Mouse (Mus musculus): Measurements from ENCODE around the gene Isoc2a. TPM values are rescaled to one million over a fixed set of nuclear protein-coding genes. Genes with fewer than 3 reads are reported as not detected.

The Isoc2a gene
- polyA plus RNA-seq, 1 experiment from 2014 or later = 1.3 TPM

DNA sequence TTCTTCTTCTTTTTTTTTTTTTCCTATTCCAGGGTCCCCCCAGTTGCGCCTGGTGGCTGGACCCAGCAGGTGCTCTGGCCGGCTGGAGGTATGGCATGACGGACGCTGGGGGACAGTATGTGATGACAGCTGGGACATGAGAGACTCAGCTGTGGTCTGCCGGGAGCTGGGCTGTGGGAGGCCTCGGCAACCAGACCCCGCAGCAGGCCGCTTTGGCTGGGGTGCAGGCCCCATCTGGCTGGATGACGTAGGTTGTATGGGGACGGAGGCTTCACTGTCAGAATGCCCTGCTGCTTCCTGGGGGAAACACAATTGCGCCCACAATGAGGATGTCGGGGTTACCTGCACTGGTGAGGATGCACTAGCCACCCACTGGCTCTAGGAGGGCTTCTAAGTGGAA lies 56.1 kb downstream of the Isoc2a start:
- H3K27ac ChIP-seq (replicated peaks; ENCODE audit: low read depth, low read length) = no peak overlapping the region
- no peaks in the 10 kb centered on the region; the same call in 1 of the 2 replicates for H3K9me3 ChIP-seq (ENCODE audit: control insufficient read depth, low read length)
- no peak for ATAC-seq (ENCODE audit: low read depth)
- WGBS = 70% methylated on average over 12 of the region's 12 CpGs
- H3K4me2 ChIP-seq (ENCODE audit: low read depth, low read length) = no peak overlapping the region
- H3K27me3 ChIP-seq (replicated peaks; ENCODE audit: control insufficient read depth, insufficient read depth, low read length) = no peaks in the 10 kb centered on the region
- H3K36me3 ChIP-seq (ENCODE audit: control insufficient read depth, insufficient read depth, low read length) = no peaks in the 10 kb centered on the region
- H3K4me1 ChIP-seq (ENCODE audit: control insufficient read depth, insufficient read depth, low read length) = no peaks in the 10 kb centered on the region
- H3K4me3 ChIP-seq (ENCODE audit: low read depth, low read length) = no peak overlapping the region
- no peak overlapping the region for H3K9ac ChIP-seq (ENCODE audit: low read depth, low read length)
- DNase-seq (ENCODE audit: low spot score) = no peak

DNA sequence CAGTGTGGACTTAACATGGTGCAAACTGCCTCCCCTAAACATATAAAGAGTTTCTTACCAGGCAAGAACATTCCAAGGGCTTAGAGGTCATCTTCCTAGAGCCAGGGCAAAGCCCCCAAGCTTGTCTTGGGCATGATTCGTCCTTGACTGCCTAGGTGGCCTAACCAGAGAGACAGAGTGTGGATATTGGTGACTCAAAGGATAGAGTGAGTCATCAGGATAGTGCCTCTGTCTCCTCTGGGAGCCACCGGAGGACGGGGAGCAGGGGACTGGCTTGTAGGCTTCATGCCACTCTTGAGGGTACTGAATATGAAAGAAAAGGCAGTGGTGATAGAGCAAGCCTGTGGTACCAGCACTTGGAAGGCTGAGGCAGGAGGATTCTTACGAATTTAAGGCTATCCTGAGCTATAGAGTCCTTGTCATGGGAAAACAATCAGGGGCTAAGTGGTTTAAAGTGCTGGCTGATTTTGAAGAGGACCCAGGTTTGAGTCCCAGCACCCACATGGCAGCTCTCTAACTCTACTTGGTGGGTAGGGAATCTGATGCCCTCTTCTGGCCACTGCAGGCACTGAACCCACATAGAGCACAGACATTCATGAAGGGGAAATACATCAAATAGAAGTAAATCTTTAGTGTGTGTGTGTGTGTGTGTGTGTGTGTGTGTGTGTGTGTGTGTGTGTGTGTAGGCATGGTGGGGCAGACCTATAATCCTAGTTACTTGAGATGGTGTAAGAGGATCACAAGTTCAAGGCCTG lies 57.4 kb downstream of the Isoc2a start:
- DNase-seq (ENCODE audit: low spot score) (no peak), ATAC-seq (ENCODE audit: low read depth) (no peak)
- H3K27me3 ChIP-seq (replicated peaks; ENCODE audit: control insufficient read depth, insufficient read depth, low read length) = no peaks in the 10 kb centered on the region
- no peak overlapping the region for H3K4me3 ChIP-seq (ENCODE audit: low read depth, low read length)
- H3K4me2 ChIP-seq (ENCODE audit: low read depth, low read length) = no peak overlapping the region
- no peaks in the 10 kb centered on the region; the same call in 1 of the 2 replicates for H3K9me3 ChIP-seq (ENCODE audit: control insufficient read depth, low read length)
- H3K4me1 ChIP-seq (ENCODE audit: control insufficient read depth, insufficient read depth, low read length) = no peaks in the 10 kb centered on the region
- no peak overlapping the region for H3K27ac ChIP-seq (replicated peaks; ENCODE audit: low read depth, low read length)
- WGBS = 83% methylated on average over 4 of the region's 4 CpGs
- H3K9ac ChIP-seq (ENCODE audit: low read depth, low read length) = no peak overlapping the region
- H3K36me3 ChIP-seq (ENCODE audit: control insufficient read depth, insufficient read depth, low read length) = no peaks in the 10 kb centered on the region

DNA sequence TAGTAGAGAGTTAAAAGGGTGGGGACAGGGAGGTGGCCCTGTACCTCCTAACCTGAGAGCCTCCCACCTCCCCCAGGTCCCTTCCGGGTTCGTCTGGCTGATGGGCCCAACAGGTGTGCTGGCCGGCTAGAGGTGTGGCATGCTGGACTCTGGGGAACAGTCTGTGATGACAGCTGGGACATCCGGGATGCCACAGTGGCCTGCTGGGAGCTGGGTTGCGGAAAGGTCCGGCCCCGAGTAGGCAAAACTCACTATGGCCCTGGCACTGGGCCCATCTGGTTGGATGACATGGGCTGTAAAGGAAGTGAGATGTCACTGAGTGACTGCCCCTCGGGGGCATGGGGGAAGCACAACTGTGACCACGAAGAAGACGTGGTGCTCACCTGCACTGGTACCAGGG lies 59.9 kb downstream of the Isoc2a start:
- H3K9me3 ChIP-seq (ENCODE audit: control insufficient read depth, low read length) = no peaks in the 10 kb centered on the region; the same call in 1 of the 2 replicates
- no peaks in the 10 kb centered on the region for H3K4me1 ChIP-seq (ENCODE audit: control insufficient read depth, insufficient read depth, low read length)
- H3K27ac ChIP-seq (replicated peaks; ENCODE audit: low read depth, low read length) = no peak overlapping the region
- DNase-seq (ENCODE audit: low spot score) (no peak), ATAC-seq (ENCODE audit: low read depth) (no peak)
- no peaks in the 10 kb centered on the region for H3K36me3 ChIP-seq (ENCODE audit: control insufficient read depth, insufficient read depth, low read length)
- H3K4me2 ChIP-seq (ENCODE audit: low read depth, low read length) = no peak overlapping the region
- H3K4me3 ChIP-seq (ENCODE audit: low read depth, low read length) = no peak overlapping the region
- no peaks in the 10 kb centered on the region for H3K27me3 ChIP-seq (replicated peaks; ENCODE audit: control insufficient read depth, insufficient read depth, low read length)
- WGBS = 73% methylated on average over 10 of the region's 10 CpGs
- no peak overlapping the region for H3K9ac ChIP-seq (ENCODE audit: low read depth, low read length)

DNA sequence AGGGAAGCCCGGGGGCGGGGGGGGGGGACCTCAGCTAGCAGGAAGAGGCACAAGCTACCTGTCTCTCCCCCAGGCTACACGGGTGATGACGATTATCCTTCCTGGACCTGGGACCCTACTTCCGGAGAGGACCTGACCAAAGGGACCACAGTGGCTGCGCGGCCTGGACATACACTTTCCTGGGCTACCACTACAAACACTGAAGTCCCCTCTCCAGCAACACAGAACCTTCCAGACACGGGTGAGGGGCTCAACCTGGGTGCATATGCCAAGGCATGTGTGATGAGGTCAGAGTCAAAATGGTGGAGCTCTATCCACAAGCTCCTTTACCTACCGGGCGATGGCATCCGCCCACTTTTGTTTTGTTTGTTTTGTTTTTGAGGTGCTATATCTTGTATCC lies 60.4 kb downstream of the Isoc2a start:
- Histone ChIP-seq H3K27ac (replicated peaks; ENCODE audit: low read depth, low read length) (no peak overlapping the region), H3K4me1 (ENCODE audit: control insufficient read depth, insufficient read depth, low read length) (no peaks in the 10 kb centered on the region), H3K9me3 (ENCODE audit: control insufficient read depth, low read length) (no peaks in the 10 kb centered on the region; the same call in 1 of the 2 replicates), H3K9ac (ENCODE audit: low read depth, low read length) (no peak overlapping the region), H3K36me3 (ENCODE audit: control insufficient read depth, insufficient read depth, low read length) (no peaks in the 10 kb centered on the region), H3K4me2 (ENCODE audit: low read depth, low read length) (no peak overlapping the region), H3K4me3 (ENCODE audit: low read depth, low read length) (no peak overlapping the region), H3K27me3 (replicated peaks; ENCODE audit: control insufficient read depth, insufficient read depth, low read length) (no peaks in the 10 kb centered on the region)
- DNase-seq (ENCODE audit: low spot score) = no peak
- WGBS = 75% methylated on average over 8 of the region's 11 CpGs
- ATAC-seq (ENCODE audit: low read depth) = no peak

DNA sequence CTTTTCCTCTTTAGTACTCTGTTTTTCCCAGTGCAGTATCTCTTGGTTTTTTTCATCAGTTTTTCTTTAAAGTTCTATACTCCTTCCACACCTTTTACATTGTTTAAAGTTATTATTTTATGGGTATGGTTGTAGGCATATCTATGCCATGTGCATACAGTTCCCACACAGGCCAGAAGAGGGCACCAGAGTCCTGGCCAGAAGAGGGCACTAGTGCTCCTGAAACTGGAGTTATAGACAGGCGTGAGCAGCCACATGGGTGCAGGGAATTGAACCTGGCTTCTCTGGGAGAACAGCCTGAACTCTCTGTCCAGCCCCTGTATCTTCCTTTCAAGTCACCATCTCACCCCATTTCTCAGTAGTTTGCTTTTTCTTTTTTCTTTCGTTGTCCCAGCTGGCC lies 61.5 kb downstream of the Isoc2a start:
- Histone ChIP-seq H3K27ac (replicated peaks; ENCODE audit: low read depth, low read length) (no peak overlapping the region), H3K4me3 (ENCODE audit: low read depth, low read length) (no peak overlapping the region), H3K9ac (ENCODE audit: low read depth, low read length) (no peak overlapping the region), H3K27me3 (replicated peaks; ENCODE audit: control insufficient read depth, insufficient read depth, low read length) (no peaks in the 10 kb centered on the region), H3K4me1 (ENCODE audit: control insufficient read depth, insufficient read depth, low read length) (no peaks in the 10 kb centered on the region), H3K4me2 (ENCODE audit: low read depth, low read length) (no peak overlapping the region), H3K36me3 (ENCODE audit: control insufficient read depth, insufficient read depth, low read length) (no peaks in the 10 kb centered on the region), H3K9me3 (ENCODE audit: control insufficient read depth, low read length) (no peaks in the 10 kb centered on the region; the same call in 1 of the 2 replicates)
- ATAC-seq (ENCODE audit: low read depth) = no peak
- 31% methylated on average over 2 of the region's 2 CpGs for WGBS
- DNase-seq (ENCODE audit: low spot score) = peak; percentile 45

DNA sequence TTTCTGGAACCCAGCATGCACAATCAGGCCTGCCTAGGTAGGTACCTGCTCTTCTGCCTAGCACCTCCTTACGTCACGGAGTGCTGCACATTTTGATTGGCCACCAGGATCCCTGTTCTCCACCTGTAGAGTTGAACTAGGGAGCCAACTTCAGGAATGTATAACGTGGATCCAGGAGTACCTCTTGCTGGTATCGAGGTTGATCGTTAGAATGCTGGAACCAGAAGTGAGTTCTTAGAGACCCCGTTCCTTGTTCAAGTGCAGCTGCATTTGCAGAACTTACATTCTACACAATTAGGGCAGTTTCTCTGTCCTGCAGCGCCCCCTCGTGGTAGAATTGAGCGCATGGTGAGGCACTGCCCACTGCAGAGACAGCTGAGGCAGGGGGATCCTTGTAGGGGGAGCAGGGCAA lies 63.1 kb downstream of the Isoc2a start:
- Histone ChIP-seq H3K9ac (ENCODE audit: low read depth, low read length) (no peak overlapping the region), H3K27ac (replicated peaks; ENCODE audit: low read depth, low read length) (no peak overlapping the region), H3K36me3 (ENCODE audit: control insufficient read depth, insufficient read depth, low read length) (no peaks in the 10 kb centered on the region), H3K4me1 (ENCODE audit: control insufficient read depth, insufficient read depth, low read length) (no peaks in the 10 kb centered on the region), H3K4me2 (ENCODE audit: low read depth, low read length) (no peak overlapping the region), H3K27me3 (replicated peaks; ENCODE audit: control insufficient read depth, insufficient read depth, low read length) (no peaks in the 10 kb centered on the region), H3K4me3 (ENCODE audit: low read depth, low read length) (no peak overlapping the region), H3K9me3 (ENCODE audit: control insufficient read depth, low read length) (no peaks in the 10 kb centered on the region)
- WGBS = 29% methylated on average over 9 of the region's 9 CpGs
- peak; percentile 49; the same call in 1 of the 2 replicates for ATAC-seq (ENCODE audit: low read depth)
- DNase-seq (ENCODE audit: low spot score) = peak; percentile 76

DNA sequence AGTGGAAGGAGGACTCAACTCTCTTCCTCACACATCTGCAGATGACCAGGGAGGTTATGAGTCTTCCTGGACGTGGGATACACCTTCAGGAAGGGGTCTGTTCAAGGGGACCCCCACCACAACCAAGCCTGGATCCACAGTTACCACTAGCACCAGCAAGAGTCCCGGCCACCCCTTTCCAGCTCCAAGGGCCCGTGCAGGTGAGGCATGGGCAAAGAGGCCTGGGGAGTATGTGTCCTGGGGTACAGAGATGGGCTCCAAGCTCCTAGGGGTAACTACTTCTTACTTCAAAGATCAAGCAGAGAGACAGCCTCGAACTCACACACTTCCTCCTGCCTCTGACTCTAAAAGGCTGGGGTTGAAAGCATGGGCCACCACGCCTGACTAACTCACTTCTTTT lies 65.7 kb downstream of the Isoc2a start:
- 46% methylated on average over 5 of the region's 5 CpGs for WGBS
- ATAC-seq (ENCODE audit: low read depth) (no peak), DNase-seq (ENCODE audit: low spot score) (no peak)
- H3K27ac ChIP-seq (replicated peaks; ENCODE audit: low read depth, low read length) = no peak overlapping the region
- H3K4me2 ChIP-seq (ENCODE audit: low read depth, low read length) = no peak overlapping the region
- H3K4me1 ChIP-seq (ENCODE audit: control insufficient read depth, insufficient read depth, low read length) = no peaks in the 10 kb centered on the region
- H3K4me3 ChIP-seq (ENCODE audit: low read depth, low read length) = no peak overlapping the region
- H3K9ac ChIP-seq (ENCODE audit: low read depth, low read length) = no peak overlapping the region
- H3K36me3 ChIP-seq (ENCODE audit: control insufficient read depth, insufficient read depth, low read length) = no peaks in the 10 kb centered on the region
- no peaks in the 10 kb centered on the region for H3K9me3 ChIP-seq (ENCODE audit: control insufficient read depth, low read length)
- H3K27me3 ChIP-seq (replicated peaks; ENCODE audit: control insufficient read depth, insufficient read depth, low read length) = no peaks in the 10 kb centered on the region

DNA sequence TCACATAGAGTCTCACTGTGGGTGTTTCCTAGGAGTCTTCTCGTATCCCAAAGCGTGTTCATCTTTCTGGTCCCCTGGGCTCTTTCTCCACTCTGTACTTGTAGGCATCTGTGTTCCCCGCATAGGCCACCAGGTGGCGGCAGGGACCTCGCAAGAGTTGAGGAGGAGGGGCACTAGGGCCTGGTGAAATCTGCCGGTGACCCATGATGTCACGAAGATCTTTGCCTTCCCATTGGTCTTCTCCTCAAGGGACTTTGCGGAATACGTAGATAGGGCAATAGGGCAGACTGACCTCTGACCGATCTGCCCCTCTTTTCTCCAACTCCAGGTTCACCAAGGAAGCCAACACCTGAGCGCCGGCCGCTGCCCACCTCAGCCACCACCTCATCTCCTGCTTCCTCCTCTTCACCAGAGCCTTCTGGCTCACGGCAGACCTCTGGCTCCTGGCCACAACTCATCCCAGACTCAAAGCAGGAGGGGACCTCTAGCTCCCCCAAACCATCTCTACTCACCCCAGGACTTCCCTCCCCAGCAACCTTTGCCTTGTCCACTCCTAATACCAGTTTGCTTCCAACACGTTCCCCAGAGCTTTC lies 66.4 kb downstream of the Isoc2a start:
- DNase-seq (ENCODE audit: low spot score) (peak; percentile 94), ATAC-seq (ENCODE audit: low read depth) (peak; percentile 86)
- Histone ChIP-seq H3K4me3 (ENCODE audit: low read depth, low read length) (peak overlapping the region; percentile 34), H3K4me2 (ENCODE audit: low read depth, low read length) (peak overlapping the region; percentile 58), H3K9ac (ENCODE audit: low read depth, low read length) (no peak overlapping the region), H3K27ac (replicated peaks; ENCODE audit: low read depth, low read length) (no peak overlapping the region), H3K27me3 (replicated peaks; ENCODE audit: control insufficient read depth, insufficient read depth, low read length) (no peaks in the 10 kb centered on the region), H3K9me3 (ENCODE audit: control insufficient read depth, low read length) (no peaks in the 10 kb centered on the region), H3K36me3 (ENCODE audit: control insufficient read depth, insufficient read depth, low read length) (no peaks in the 10 kb centered on the region), H3K4me1 (ENCODE audit: control insufficient read depth, insufficient read depth, low read length) (no peaks in the 10 kb centered on the region)
- WGBS = 18% methylated on average over 15 of the region's 15 CpGs

Data from embryonic facial prominence, embryonic 14.5 days (tissue).